Mouse (Mus musculus) G1E (cell line): Measurements from ENCODE around the gene Gm3402.
"Not testable (repeated sequence)": the region's sequence is repeated elsewhere in the genome, so short reads cannot be mapped to it uniquely, and the experiment has no call there.

ENCODE experiments used
- CTCF ChIP-seq: IDR thresholded peaks from 2 replicates; pipeline ENCODE4 v1.5.1; 2012; ENCODE audit warnings: low read depth, low read length, inconsistent platforms, mixed read lengths
- GATA1 ChIP-seq: IDR thresholded peaks from 2 replicates; pipeline ENCODE4 v1.6.1; 2012; ENCODE audit warnings: borderline replicate concordance, low read length, inconsistent platforms, mixed read lengths
- POLR2AphosphoS5 ChIP-seq: IDR thresholded peaks from 2 replicates; pipeline ENCODE4 v1.6.1; 2012; ENCODE audit warnings: low read depth, low read length, inconsistent platforms; ENCODE audit not compliant: insufficient replicate concordance
- TAL1 ChIP-seq: conservative IDR thresholded peaks from 2 replicates; pipeline ENCODE4 v1.6.1; 2012; ENCODE audit warnings: low read depth, low read length, inconsistent platforms, mixed read lengths

GRCm38 (mm10) chr5:146479564-146479963, 34.4 kb upstream of the Gm3402 start:
- TF ChIP-seq CTCF, TAL1, GATA1, POLR2AphosphoS5: not testable (repeated sequence)
